Mouse (Mus musculus) E14TG2a.4 (cell line): ENCODE measurements around the gene Mtor.

Experiments
- CTCF ChIP-seq: conservative IDR thresholded peaks from 2 replicates; pipeline ENCODE4 v1.5.1; 2014; ENCODE audit warnings: low read length
- POU5F1 ChIP-seq: IDR thresholded peaks from 2 replicates; pipeline ENCODE4 v1.6.1; 2014; ENCODE audit warnings: low read length, borderline replicate concordance

DNA sequence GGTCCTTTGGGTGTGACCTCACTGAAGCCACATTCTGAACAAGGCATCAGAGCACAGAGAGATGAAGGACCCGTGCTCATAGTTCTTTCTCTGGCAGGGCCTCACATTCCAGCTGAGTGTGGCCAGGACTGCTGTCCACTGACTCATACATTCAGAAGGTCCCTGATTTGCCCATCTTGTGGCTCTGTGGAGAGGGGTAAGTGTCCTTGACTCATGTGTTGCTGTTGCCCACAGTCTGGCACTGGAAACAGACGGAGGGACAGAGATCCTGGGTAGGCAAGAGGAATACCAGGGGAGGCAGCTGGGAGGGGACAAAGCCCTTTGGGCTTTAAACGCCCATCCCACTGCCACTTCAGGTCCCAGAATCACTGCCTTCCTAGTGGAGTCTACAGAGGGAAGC lies 13.3 kb upstream of the Mtor start:
- TF ChIP-seq CTCF, result no peak
- TF ChIP-seq POU5F1, result no peak
